Mouse (Mus musculus) forebrain, embryonic 15.5 days (tissue): ENCODE results near the gene Il16. TPM values are rescaled to one million over a fixed set of nuclear protein-coding genes. Genes with fewer than 3 reads are reported as not detected.

Experiments used
- ATAC-seq: fragments of 200-750 bp; cut with Nextera tagmentation; replicated peaks from 2 replicates; pipeline ENCODE4 v1.8.0; 2017; ENCODE audit warnings: mild to moderate bottlenecking, moderate TSS enrichment, moderate library complexity
- H3K27ac ChIP-seq: fragments of 300-500 bp; sonication (generic); replicated peaks from 2 replicates; pipeline ENCODE4 v1.5.1; 2015; ENCODE audit warnings: mild to moderate bottlenecking, inconsistent platforms
- H3K27me3 ChIP-seq: fragments of 300-500 bp; sonication (generic); 2 replicates; pipeline ENCODE4 v1.6.1; 2015; ENCODE audit warnings: inconsistent platforms
- H3K36me3 ChIP-seq: fragments of 300-500 bp; sonication (generic); 2 replicates; pipeline ENCODE4 v1.6.1; 2015; ENCODE audit warnings: mild to moderate bottlenecking, inconsistent platforms
- H3K4me1 ChIP-seq: fragments of 300-500 bp; sonication (generic); 2 replicates; pipeline ENCODE4 v1.6.1; 2015; ENCODE audit warnings: inconsistent platforms
- H3K4me2 ChIP-seq: fragments of 300-500 bp; sonication (generic); replicated peaks from 2 replicates; pipeline ENCODE4 v1.6.1; 2015; ENCODE audit warnings: mild to moderate bottlenecking, inconsistent platforms
- H3K4me3 ChIP-seq: fragments of 300-500 bp; sonication (generic); 2 replicates; pipeline ENCODE4 v1.5.1; 2015; ENCODE audit warnings: mild to moderate bottlenecking, inconsistent platforms
- H3K9ac ChIP-seq: fragments of 300-500 bp; sonication (generic); replicated peaks from 2 replicates; pipeline ENCODE4 v1.6.1; 2015; ENCODE audit warnings: mild to moderate bottlenecking, inconsistent platforms
- H3K9me3 ChIP-seq: fragments of 300-500 bp; sonication (generic); 2 replicates; pipeline ENCODE4 v1.6.1; 2016; ENCODE audit warnings: inconsistent platforms
- WGBS: fragments of 180-500 bp; shearing (Covaris S2); methylation state at CpG from one replicate; pipeline ENCODE4 v1.1.7; 2015; ENCODE audit warnings: mixed read lengths; 5-methylcytosine and 5-hydroxymethylcytosine counted together
- polyA plus RNA-seq: library from polyadenylated mRNA; unstranded; fragments of >200 nt; fragmentation: Nextera tagmentation; extraction: Ambion mirVana; gene quantifications from 2 replicates; pipeline ENCODE4 v1.2.1, GENCODE M21; 2015

Il16 gene
- polyA plus RNA-seq, 1 experiment from 2014 or later: 1.0 TPM

GRCm38 (mm10) chr7:83652498-83652897 lies 93.0 kb downstream of the Il16 start:
- Histone ChIP-seq H3K4me2 (no peak overlapping the region), H3K9ac (no peak overlapping the region), H3K9me3 (no peaks in the 10 kb centered on the region), H3K27ac (no peak overlapping the region), H3K4me1 (no peaks in the 10 kb centered on the region), H3K27me3 (no peaks in the 10 kb centered on the region), H3K36me3 (no peaks in the 10 kb centered on the region), H3K4me3 (no peak overlapping the region)
- no peak for ATAC-seq
- 79% methylated on average over 5 of the region's 5 CpGs for WGBS

GRCm38 (mm10) chr7:83650638-83651037 lies 94.9 kb downstream of the Il16 start:
- ATAC-seq: no peak
- no peaks in the 10 kb centered on the region for H3K27me3 ChIP-seq
- no peak overlapping the region for H3K9ac ChIP-seq
- H3K4me1 ChIP-seq: no peaks in the 10 kb centered on the region
- 93% methylated on average over 5 of the region's 5 CpGs for WGBS
- H3K4me3 ChIP-seq: no peak overlapping the region
- no peaks in the 10 kb centered on the region for H3K9me3 ChIP-seq
- H3K4me2 ChIP-seq: no peak overlapping the region
- no peak overlapping the region for H3K27ac ChIP-seq
- H3K36me3 ChIP-seq: no peaks in the 10 kb centered on the region

- no peak for ATAC-seq
- 78% methylated on average over 7 of the region's 7 CpGs for whole genome bisulfite sequencing
- Histone ChIP-seq H3K9me3 (no peaks in the 10 kb centered on the region), H3K9ac (no peak overlapping the region), H3K27me3 (no peaks in the 10 kb centered on the region), H3K27ac (no peak overlapping the region), H3K4me3 (no peak overlapping the region), H3K4me1 (no peaks in the 10 kb centered on the region), H3K36me3 (no peaks in the 10 kb centered on the region), H3K4me2 (no peak overlapping the region)
These were observed 96.7 kb downstream of the Il16 start for GRCm38 (mm10) chr7:83648807-83649206.

- WGBS: 85% methylated on average over 5 of the region's 5 CpGs
- Histone ChIP-seq H3K27ac (no peak overlapping the region), H3K9ac (no peak overlapping the region), H3K4me3 (no peak overlapping the region), H3K9me3 (no peaks in the 10 kb centered on the region), H3K27me3 (no peaks in the 10 kb centered on the region), H3K36me3 (no peaks in the 10 kb centered on the region), H3K4me1 (no peaks in the 10 kb centered on the region), H3K4me2 (no peak overlapping the region)
- ATAC-seq: no peak
These were observed 100.0 kb downstream of the Il16 start for GRCm38 (mm10) chr7:83645476-83645875.

- Histone ChIP-seq H3K27me3 (no peaks in the 10 kb centered on the region), H3K9me3 (no peaks in the 10 kb centered on the region), H3K4me2 (no peak overlapping the region), H3K4me3 (no peak overlapping the region), H3K27ac (no peak overlapping the region), H3K9ac (no peak overlapping the region), H3K4me1 (no peaks in the 10 kb centered on the region), H3K36me3 (no peaks in the 10 kb centered on the region)
- 85% methylated on average over 2 of the region's 2 CpGs for WGBS
- ATAC-seq: no peak
These were observed 100.8 kb downstream of the Il16 start for GRCm38 (mm10) chr7:83644761-83645160.

- H3K9ac ChIP-seq: no peak overlapping the region
- WGBS: 94% methylated on average over 6 of the region's 6 CpGs
- H3K9me3 ChIP-seq: no peaks in the 10 kb centered on the region
- H3K4me1 ChIP-seq: no peaks in the 10 kb centered on the region
- no peaks in the 10 kb centered on the region for H3K36me3 ChIP-seq
- H3K27ac ChIP-seq: no peak overlapping the region
- no peak overlapping the region for H3K4me2 ChIP-seq
- no peak for ATAC-seq
- H3K27me3 ChIP-seq: no peaks in the 10 kb centered on the region
- H3K4me3 ChIP-seq: no peak overlapping the region
These were observed 101.9 kb downstream of the Il16 start for GRCm38 (mm10) chr7:83643581-83643980.

- no peaks in the 10 kb centered on the region for H3K9me3 ChIP-seq
- H3K27me3 ChIP-seq: no peaks in the 10 kb centered on the region
- no peak overlapping the region for H3K27ac ChIP-seq
- no peaks in the 10 kb centered on the region for H3K4me1 ChIP-seq
- WGBS: 69% methylated on average over 2 of the region's 2 CpGs
- H3K4me3 ChIP-seq: no peak overlapping the region
- ATAC-seq: no peak
- H3K36me3 ChIP-seq: no peaks in the 10 kb centered on the region
- H3K4me2 ChIP-seq: no peak overlapping the region
- no peak overlapping the region for H3K9ac ChIP-seq
These were observed 104.4 kb downstream of the Il16 start for GRCm38 (mm10) chr7:83641163-83641562.

- no peaks in the 10 kb centered on the region for H3K27me3 ChIP-seq
- H3K4me2 ChIP-seq: no peak overlapping the region
- H3K9me3 ChIP-seq: no peaks in the 10 kb centered on the region
- H3K9ac ChIP-seq: no peak overlapping the region
- no peak overlapping the region for H3K27ac ChIP-seq
- H3K4me1 ChIP-seq: no peaks in the 10 kb centered on the region
- no peak overlapping the region for H3K4me3 ChIP-seq
- no peak for ATAC-seq
- WGBS: 92% methylated on average over 5 of the region's 5 CpGs
- no peaks in the 10 kb centered on the region for H3K36me3 ChIP-seq
These were observed 104.9 kb downstream of the Il16 start for GRCm38 (mm10) chr7:83640581-83640980.

GRCm38 (mm10) chr7:83639084-83639483 lies 106.4 kb downstream of the Il16 start:
- H3K9ac ChIP-seq: no peak overlapping the region
- H3K4me3 ChIP-seq: no peak overlapping the region
- no peaks in the 10 kb centered on the region for H3K36me3 ChIP-seq
- no peak overlapping the region for H3K4me2 ChIP-seq
- WGBS: 88% methylated on average over 3 of the region's 3 CpGs
- no peak for ATAC-seq
- no peak overlapping the region for H3K27ac ChIP-seq
- H3K27me3 ChIP-seq: no peaks in the 10 kb centered on the region
- no peaks in the 10 kb centered on the region for H3K9me3 ChIP-seq
- H3K4me1 ChIP-seq: no peaks in the 10 kb centered on the region

- ATAC-seq: no peak
- 92% methylated on average over 8 of the region's 8 CpGs for WGBS
These were observed 107.5 kb downstream of the Il16 start for GRCm38 (mm10) chr7:83637781-83638583.

GRCm38 (mm10) chr7:83636425-83636824 lies 109.1 kb downstream of the Il16 start:
- H3K27me3 ChIP-seq: no peaks in the 10 kb centered on the region
- H3K4me3 ChIP-seq: no peak overlapping the region
- WGBS: 87% methylated on average over 8 of the region's 8 CpGs
- no peak overlapping the region for H3K27ac ChIP-seq
- H3K4me1 ChIP-seq: peaks cover 7% of the 10 kb centered on the region; the same call in 1 of the 2 replicates
- H3K9ac ChIP-seq: no peak overlapping the region
- no peaks in the 10 kb centered on the region for H3K9me3 ChIP-seq
- no peaks in the 10 kb centered on the region for H3K36me3 ChIP-seq
- ATAC-seq: no peak
- no peak overlapping the region for H3K4me2 ChIP-seq

More at GRCm38 (mm10) chr7:83637781-83638583, 107.5 kb downstream of the Il16 start:
- H3K36me3 ChIP-seq: no peaks in the 10 kb centered on the region
- no peak overlapping the region for H3K27ac ChIP-seq
- H3K4me2 ChIP-seq: no peak overlapping the region
- H3K4me1 ChIP-seq: no peaks in the 10 kb centered on the region
- no peak overlapping the region for H3K9ac ChIP-seq
- H3K9me3 ChIP-seq: no peaks in the 10 kb centered on the region
- no peaks in the 10 kb centered on the region for H3K27me3 ChIP-seq
- no peak overlapping the region for H3K4me3 ChIP-seq

GRCm38 (mm10) chr7:83635726-83636125 lies 109.8 kb downstream of the Il16 start:
- H3K27me3 ChIP-seq: no peaks in the 10 kb centered on the region
- no peak for ATAC-seq
- no peak overlapping the region for H3K9ac ChIP-seq
- no peak overlapping the region for H3K4me3 ChIP-seq
- H3K27ac ChIP-seq: no peak overlapping the region
- WGBS: 84% methylated on average over 2 of the region's 2 CpGs
- no peaks in the 10 kb centered on the region for H3K9me3 ChIP-seq
- no peak overlapping the region for H3K4me2 ChIP-seq
- H3K4me1 ChIP-seq: peaks cover 14% of the 10 kb centered on the region
- H3K36me3 ChIP-seq: no peaks in the 10 kb centered on the region

- H3K9ac ChIP-seq: no peak overlapping the region
- no peaks in the 10 kb centered on the region for H3K9me3 ChIP-seq
- H3K4me3 ChIP-seq: no peak overlapping the region
- H3K27me3 ChIP-seq: no peaks in the 10 kb centered on the region
- no peak overlapping the region for H3K27ac ChIP-seq
- no peak overlapping the region for H3K4me2 ChIP-seq
- peaks cover 15% of the 10 kb centered on the region for H3K4me1 ChIP-seq
- ATAC-seq: no peak
- no peaks in the 10 kb centered on the region for H3K36me3 ChIP-seq
- 91% methylated on average over 6 of the region's 6 CpGs for WGBS
These were observed 111.7 kb downstream of the Il16 start for GRCm38 (mm10) chr7:83633856-83634255.
